Mouse (Mus musculus) myocyte (in vitro differentiated cells): ENCODE results near the gene Ncln. TPM values are rescaled to one million over a fixed set of nuclear protein-coding genes. Genes with fewer than 3 reads are reported as not detected.

ENCODE experiments used
- H3K27me3 ChIP-seq: one replicate; pipeline ENCODE4 v1.6.1; 2011; ENCODE audit not compliant: control insufficient read depth, insufficient read depth, insufficient read length
- H3K36me3 ChIP-seq: one replicate; pipeline ENCODE4 v1.6.1; 2011; ENCODE audit not compliant: control insufficient read depth, insufficient read depth
- H3K4me2 ChIP-seq: one replicate; pipeline ENCODE4 v1.6.1; 2011; ENCODE audit warnings: low read depth, control low read depth
- H3K4me3 ChIP-seq: one replicate; pipeline ENCODE4 v1.5.1; 2011; ENCODE audit warnings: mild to moderate bottlenecking, control low read depth, moderate library complexity
- H3K79me2 ChIP-seq: one replicate; pipeline ENCODE4 v1.6.1; 2011; ENCODE audit not compliant: control insufficient read depth, insufficient read depth
- H3ac ChIP-seq: one replicate; pipeline ENCODE4 v1.6.1; 2011; ENCODE audit not compliant: control insufficient read depth, insufficient read length
- CEBPB ChIP-seq: IDR thresholded peaks from 2 replicates; pipeline ENCODE4 v1.6.1; 2011; ENCODE audit warnings: mild to moderate bottlenecking, moderate library complexity; ENCODE audit not compliant: poor library complexity, insufficient read depth, severe bottlenecking
- E2F4 ChIP-seq: IDR thresholded peaks from one replicate; pipeline ENCODE4 v1.6.1; 2011; ENCODE audit warnings: mild to moderate bottlenecking, control low read depth, moderate library complexity; ENCODE audit not compliant: insufficient read depth
- MAX ChIP-seq: IDR thresholded peaks from one replicate; pipeline ENCODE4 v1.6.1; 2011; ENCODE audit warnings: low read depth, mild to moderate bottlenecking, control low read depth
- MYOD1 ChIP-seq, 3 experiments: IDR thresholded peaks; one replicate each; pipeline ENCODE4 v1.6.1; 2011; ENCODE audit warnings: control low read depth in 2 of 3, low read depth in 2 of 3, mild to moderate bottlenecking in 2 of 3, moderate library complexity in 1 of 3; ENCODE audit not compliant: insufficient read length in 2 of 3, control insufficient read depth in 1 of 3
- MYOG ChIP-seq, 3 experiments: IDR thresholded peaks; one replicate each; pipeline ENCODE4 v1.6.1; 2011; ENCODE audit warnings: control low read depth in 2 of 3, low read depth in 2 of 3, mild to moderate bottlenecking in 2 of 3; ENCODE audit not compliant: insufficient read length in 2 of 3, control insufficient read depth in 1 of 3, insufficient read depth in 1 of 3
- POLR2A ChIP-seq: IDR thresholded peaks from one replicate; pipeline ENCODE4 v1.6.1; 2011; ENCODE audit warnings: low read depth, mild to moderate bottlenecking, control low read depth, moderate library complexity; ENCODE audit not compliant: insufficient read length
- POLR2AphosphoS2 ChIP-seq: IDR thresholded peaks from one replicate; pipeline ENCODE4 v1.6.1; 2011; ENCODE audit warnings: low read depth, control low read depth; ENCODE audit not compliant: insufficient read length
- REST ChIP-seq: IDR thresholded peaks from one replicate; pipeline ENCODE4 v1.6.1; 2011; ENCODE audit warnings: mild to moderate bottlenecking, control low read depth, moderate library complexity; ENCODE audit not compliant: insufficient read depth, insufficient read length
- SRF ChIP-seq: IDR thresholded peaks from one replicate; pipeline ENCODE4 v1.6.1; 2011; ENCODE audit warnings: low read depth; ENCODE audit not compliant: control insufficient read depth, insufficient read length
- TCF12 ChIP-seq: IDR thresholded peaks from one replicate; pipeline ENCODE4 v1.6.1; 2011; ENCODE audit warnings: mild to moderate bottlenecking, control low read depth; ENCODE audit not compliant: poor library complexity, insufficient read depth, severe bottlenecking
- TCF3 ChIP-seq: IDR thresholded peaks from one replicate; pipeline ENCODE4 v1.6.1; 2011; ENCODE audit warnings: low read depth, control low read depth; ENCODE audit not compliant: insufficient read length
- USF1 ChIP-seq: IDR thresholded peaks from one replicate; pipeline ENCODE4 v1.6.1; 2011; ENCODE audit warnings: low read depth, mild to moderate bottlenecking, control low read depth, moderate library complexity
- polyA plus RNA-seq: library from polyadenylated mRNA; unstranded; fragments of >200 nt; fragmentation: generic; extraction: Trizol; gene quantifications from one replicate; pipeline ENCODE4 v1.2.1, GENCODE M21; 2012; ENCODE audit warnings: missing spikeins

Gene Ncln
- polyA plus RNA-seq, 1 experiment, result 153 TPM

- H3ac ChIP-seq, result peak overlapping the region; percentile 82
- TF ChIP-seq MAX (no peak), USF1 (no peak), MYOD1 (IDR thresholded peaks at IDR 0.05; ENCODE audit: control insufficient read depth in 1 of 3, insufficient read length in 2 of 3, low read depth in 2 of 3) (no peak), MYOG (IDR thresholded peaks at IDR 0.05; ENCODE audit: control insufficient read depth in 1 of 3, insufficient read depth in 1 of 3, insufficient read length in 2 of 3, low read depth in 2 of 3) (no peak), E2F4 (no peak), POLR2AphosphoS2 (no peak), SRF (no peak), REST (no peak), CEBPB (no peak), TCF12 (no peak), TCF3 (no peak)
- H3K4me3 ChIP-seq, result peak overlapping the region; percentile 44
- H3K79me2 ChIP-seq, result peaks cover 62% of the 10 kb centered on the region
- no peaks in the 10 kb centered on the region for H3K36me3 ChIP-seq
- peak overlapping the region; percentile 98 for H3K4me2 ChIP-seq
- H3K27me3 ChIP-seq, result no peaks in the 10 kb centered on the region
Measured at GRCm38 (mm10) chr10:81542727-81543460, 46.7 kb upstream of the Ncln start.

GRCm38 (mm10) chr10:81541803-81542202 lies 45.6 kb upstream of the Ncln start:
- Histone ChIP-seq H3K4me3 (no peak overlapping the region), H3K79me2 (peaks cover 66% of the 10 kb centered on the region), H3K4me2 (peak overlapping the region; percentile 52), H3K36me3 (no peaks in the 10 kb centered on the region), H3K27me3 (no peaks in the 10 kb centered on the region), H3ac (no peak overlapping the region)
- TF ChIP-seq REST (no peak), USF1 (no peak), MYOD1 (IDR thresholded peaks at IDR 0.05; ENCODE audit: control insufficient read depth in 1 of 3, insufficient read length in 2 of 3, low read depth in 2 of 3) (no peak), TCF3 (no peak), MAX (no peak), TCF12 (no peak), POLR2A (no peak), E2F4 (no peak), SRF (no peak), POLR2AphosphoS2 (no peak), CEBPB (no peak), MYOG (IDR thresholded peaks at IDR 0.05; ENCODE audit: control insufficient read depth in 1 of 3, insufficient read depth in 1 of 3, insufficient read length in 2 of 3, low read depth in 2 of 3) (no peak)

DNA sequence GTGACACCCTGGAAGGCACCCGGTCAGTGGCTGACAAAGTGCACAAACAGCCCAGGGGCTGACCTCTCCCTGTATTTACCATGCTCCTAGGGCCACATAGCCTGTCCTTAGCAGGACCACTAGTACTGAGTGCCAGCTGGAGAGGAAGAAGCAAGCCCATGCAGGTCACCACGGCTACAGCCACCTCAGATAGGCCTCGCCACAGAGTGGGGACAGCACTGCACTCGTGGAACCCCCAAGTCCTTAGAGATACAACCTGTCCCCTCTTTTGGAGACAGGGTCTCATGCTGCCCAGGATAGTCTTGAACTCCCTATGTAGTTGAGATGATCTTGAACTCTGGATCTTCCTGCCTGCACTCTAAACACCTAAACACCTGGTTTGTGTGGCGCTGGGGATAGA lies 45.2 kb upstream of the Ncln start:
- Histone ChIP-seq H3ac (no peak overlapping the region), H3K4me2 (peak overlapping the region; percentile 34), H3K36me3 (no peaks in the 10 kb centered on the region), H3K4me3 (no peak overlapping the region), H3K27me3 (no peaks in the 10 kb centered on the region), H3K79me2 (peaks cover 71% of the 10 kb centered on the region)
- TF ChIP-seq USF1, result no peak
- TF ChIP-seq REST, result no peak
- no peak for TF ChIP-seq E2F4
- no peak for TF ChIP-seq POLR2AphosphoS2
- TF ChIP-seq SRF, result no peak
- no peak for TF ChIP-seq TCF3
- TF ChIP-seq TCF12, result no peak
- no peak for TF ChIP-seq MAX
- TF ChIP-seq CEBPB, result no peak

DNA sequence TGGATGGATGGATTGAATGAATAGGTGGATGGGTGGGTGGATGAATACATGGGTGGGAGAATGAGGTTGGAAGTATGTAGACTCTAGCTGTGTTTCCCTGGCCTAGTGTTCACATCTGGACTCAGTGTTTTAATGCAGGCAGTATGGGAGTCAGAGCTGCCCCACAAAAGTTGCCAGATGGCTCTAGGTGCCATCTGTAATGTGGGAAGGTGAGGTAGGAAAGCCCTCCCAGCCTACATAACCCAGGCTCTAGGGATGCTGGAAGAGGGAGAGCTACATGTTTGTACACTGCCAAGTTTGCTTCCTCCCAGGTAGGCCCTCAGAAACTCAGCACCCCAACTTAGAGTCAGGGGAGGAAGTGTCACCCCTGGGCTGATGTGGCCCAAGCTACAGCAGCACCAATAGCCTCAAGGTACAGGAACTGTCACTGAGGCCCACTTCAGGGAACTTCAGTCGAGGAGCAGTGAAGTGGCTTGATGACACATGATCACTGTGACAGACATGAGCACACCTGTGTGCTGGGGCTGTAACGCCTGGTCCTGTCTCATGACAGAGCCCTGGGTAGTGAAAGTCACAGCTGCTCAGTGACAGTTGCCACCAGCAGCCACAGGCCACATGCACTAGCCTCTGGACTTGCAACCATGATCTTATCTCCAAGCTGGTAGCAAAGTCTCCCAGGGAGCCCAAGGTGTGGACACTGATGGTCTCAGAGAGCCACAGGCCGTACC lies 42.3 kb upstream of the Ncln start:
- Histone ChIP-seq H3K4me2 (no peak overlapping the region), H3K36me3 (no peaks in the 10 kb centered on the region), H3K4me3 (no peak overlapping the region), H3K27me3 (no peaks in the 10 kb centered on the region), H3ac (no peak overlapping the region), H3K79me2 (peaks cover 65% of the 10 kb centered on the region)
- TF ChIP-seq USF1 (no peak), MYOG (IDR thresholded peaks at IDR 0.05; ENCODE audit: control insufficient read depth in 1 of 3, insufficient read depth in 1 of 3, insufficient read length in 2 of 3, low read depth in 2 of 3) (peak in 1 of 3 experiments; percentile 72), POLR2A (no peak), REST (no peak), TCF3 (peak; percentile 15), MYOD1 (IDR thresholded peaks at IDR 0.05; ENCODE audit: control insufficient read depth in 1 of 3, insufficient read length in 2 of 3, low read depth in 2 of 3) (peak in 2 of 3 experiments; percentile 6 to 35)
